Mouse (Mus musculus) left cerebral cortex, adult 9 months (tissue): ENCODE measurements around the gene Uspl1.
"Not testable (repeated sequence)": the region's sequence is repeated elsewhere in the genome, so short reads cannot be mapped to it uniquely, and the experiment has no call there.

Experiments used
- DNase-seq, 2 experiments: peaks; one replicate each; pipeline ENCODE4 v3.0.0; 2022; ENCODE audit warnings: low spot score in 2 of 2

The Uspl1 gene

DNA sequence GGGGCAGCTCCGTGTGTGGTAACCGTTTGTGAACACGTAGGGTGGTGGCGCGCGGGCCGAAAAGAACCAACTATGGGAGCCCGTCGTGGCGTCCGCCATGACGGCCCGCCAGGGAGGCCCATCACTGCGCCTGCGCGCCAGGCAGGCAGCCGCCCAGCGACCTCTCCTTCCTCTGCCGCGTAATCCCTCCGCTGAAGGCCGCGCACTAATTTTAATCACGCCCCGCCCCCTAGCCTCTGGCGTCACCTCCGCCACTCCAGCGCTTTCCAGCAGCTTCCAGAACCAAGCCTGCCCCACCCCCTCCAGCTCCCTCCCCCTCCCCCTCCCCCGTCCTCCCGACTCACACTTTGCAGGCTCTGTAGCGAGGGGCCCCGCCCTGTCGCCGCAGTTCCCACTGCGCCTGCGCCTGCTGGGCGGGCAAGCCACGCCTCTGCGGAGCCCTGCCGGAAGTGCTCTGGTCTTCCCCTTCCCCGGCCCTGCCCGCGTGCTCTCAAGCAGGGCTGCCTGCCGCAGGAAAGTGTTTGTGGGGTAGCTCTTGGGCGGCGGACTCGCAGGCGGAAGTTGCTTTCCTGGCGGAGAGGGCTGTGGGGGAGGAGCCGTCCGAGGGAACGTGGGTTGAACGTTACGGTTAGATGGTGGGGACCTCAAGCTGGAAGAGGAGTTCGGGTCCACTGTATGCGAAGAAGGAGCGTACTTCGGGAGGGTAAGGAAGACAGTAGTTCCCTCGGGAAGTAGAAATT is at the start of gene Uspl1, which contains the start of gene Hmgb1:
TSS of gene Uspl1 (plus strand) at position 247 of the 740 bp plus-strand sequence.
TSS of gene Hmgb1 (minus strand) at position 386 of the 740 bp plus-strand sequence.
- peak; percentile 98 to 99 for DNase-seq

- DNase-seq = no peak
Measured at GRCm38 (mm10) chr5:149134751-149135454, 49.2 kb upstream of the Uspl1 start.

GRCm38 (mm10) chr5:149135455-149136354 is 48.4 kb upstream of the Uspl1 start:
- no peak for DNase-seq

- DNase-seq = no peak
Measured at GRCm38 (mm10) chr5:149136933-149137365, 47.2 kb upstream of the Uspl1 start.

DNA sequence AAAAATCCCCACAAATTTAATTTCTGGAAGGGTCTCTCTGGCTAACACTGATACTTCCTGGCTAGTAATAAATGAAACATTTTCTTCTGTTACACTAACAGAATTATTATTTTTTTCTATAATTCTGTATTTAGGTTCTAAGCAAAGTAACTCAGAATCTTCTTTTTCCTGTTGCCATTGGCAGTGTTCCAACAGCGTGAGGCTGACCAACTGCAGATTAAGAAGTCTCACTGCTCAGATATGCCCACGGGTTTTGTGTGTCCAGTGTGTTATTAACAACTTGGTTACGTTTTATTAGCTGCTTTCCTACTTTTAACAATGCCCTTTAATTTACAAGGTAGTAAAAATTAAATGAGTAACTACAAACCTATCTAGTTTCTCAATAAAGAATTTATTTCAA is 46.7 kb upstream of the Uspl1 start:
- no peak for DNase-seq

DNA sequence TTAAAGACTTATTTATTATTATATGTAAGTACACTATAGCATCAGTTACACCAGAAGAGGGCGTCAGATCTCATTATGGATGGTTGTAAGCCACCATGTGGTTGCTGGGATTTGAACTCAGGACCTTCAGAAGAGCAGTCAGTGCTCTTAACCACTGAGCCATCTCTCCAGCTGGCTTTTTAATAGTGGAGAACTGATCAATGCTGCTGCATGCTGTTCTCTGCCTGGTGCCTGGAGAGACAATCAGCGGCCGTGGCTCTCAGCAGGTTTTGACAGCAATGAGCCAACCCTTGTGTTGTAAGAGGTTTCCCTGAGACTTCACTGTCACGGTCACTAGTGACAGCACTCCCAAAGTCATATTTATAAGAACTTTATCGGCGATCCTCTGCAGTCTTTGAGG is 46.1 kb upstream of the Uspl1 start:
- DNase-seq = not testable (repeated sequence)

GRCm38 (mm10) chr5:149140336-149140735 is 43.8 kb upstream of the Uspl1 start:
- DNase-seq = no peak

DNA sequence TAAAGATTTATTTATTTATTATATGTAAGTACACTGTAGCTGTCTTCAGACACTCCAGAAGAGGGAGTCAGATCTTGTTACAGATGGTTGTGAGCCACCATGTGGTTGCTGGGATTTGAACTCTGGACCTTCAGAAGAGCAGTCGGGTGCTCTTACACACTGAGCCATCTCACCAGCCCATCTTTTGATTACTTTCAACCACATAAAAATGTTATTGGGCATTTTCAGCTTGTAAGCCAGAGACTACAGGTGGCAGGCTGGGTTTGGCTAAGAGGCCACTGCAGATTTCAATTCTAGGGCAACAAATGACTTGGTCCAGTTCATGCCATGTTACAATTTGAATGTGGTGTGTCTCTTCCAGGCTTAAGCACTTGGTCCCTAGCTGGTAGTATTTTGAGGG is 43.0 kb upstream of the Uspl1 start:
- DNase-seq = not testable (repeated sequence)

DNA sequence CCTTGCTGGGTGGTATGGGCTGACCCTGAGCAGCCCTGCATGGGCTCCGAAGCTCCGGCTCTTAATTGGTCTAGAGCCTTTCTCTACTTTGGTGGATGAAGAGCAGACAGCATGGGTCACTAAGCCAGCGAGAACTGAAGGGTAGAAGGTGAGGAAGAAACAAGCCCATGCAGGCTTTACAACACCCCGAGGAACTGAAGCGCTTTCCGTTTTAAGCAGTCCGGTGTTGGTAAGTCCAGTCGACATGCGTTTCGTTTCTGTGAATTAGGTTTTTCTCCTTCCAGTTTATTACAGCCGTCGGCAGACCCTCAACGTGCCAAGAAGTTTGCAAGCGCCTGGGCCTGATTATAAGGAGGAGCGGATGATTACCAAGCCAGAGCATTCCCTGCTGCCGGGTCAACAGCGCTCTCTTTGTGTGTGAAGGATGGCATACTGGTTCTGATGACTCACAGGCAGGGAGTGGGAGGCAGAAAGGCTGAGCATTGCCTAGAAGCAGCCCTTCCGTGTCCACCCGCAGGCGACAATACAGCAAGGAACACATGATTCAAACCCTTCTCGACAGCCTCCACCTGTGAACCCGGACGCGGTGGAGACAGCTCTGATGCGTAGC is 40.3 kb upstream of the Uspl1 start:
- DNase-seq = peak; percentile 44 to 77

GRCm38 (mm10) chr5:149146691-149147090 is 37.5 kb upstream of the Uspl1 start:
- DNase-seq = no peak

DNA sequence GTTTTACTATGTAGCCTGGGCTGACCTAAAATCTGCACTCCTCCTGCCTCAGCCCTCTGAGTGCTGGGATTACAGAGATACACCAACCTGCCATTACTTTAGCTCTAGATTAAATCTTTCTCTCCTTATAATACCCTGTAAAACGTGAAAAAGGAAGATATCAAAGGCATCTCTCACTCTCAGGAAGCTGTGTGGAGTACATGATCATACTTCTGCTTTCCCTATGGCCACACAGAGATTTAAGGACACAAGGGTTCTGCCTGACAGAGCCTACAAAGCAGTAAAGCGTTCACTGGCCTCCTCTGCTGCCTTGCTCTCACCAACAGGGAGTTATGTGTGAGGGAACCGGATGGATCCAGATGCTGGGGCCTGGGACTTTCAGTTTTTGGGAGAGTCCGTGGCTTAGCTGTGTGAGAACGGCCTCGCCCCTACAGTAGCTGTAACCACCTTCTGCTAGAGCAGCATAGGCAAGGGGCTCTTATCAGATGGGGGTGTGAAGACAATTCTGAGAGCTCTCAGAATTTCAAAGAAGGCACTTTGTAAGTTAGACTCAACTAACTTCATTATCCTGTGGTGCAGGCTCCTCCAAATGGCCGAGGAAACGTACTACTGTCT is 36.7 kb upstream of the Uspl1 start:
- DNase-seq = no peak

DNA sequence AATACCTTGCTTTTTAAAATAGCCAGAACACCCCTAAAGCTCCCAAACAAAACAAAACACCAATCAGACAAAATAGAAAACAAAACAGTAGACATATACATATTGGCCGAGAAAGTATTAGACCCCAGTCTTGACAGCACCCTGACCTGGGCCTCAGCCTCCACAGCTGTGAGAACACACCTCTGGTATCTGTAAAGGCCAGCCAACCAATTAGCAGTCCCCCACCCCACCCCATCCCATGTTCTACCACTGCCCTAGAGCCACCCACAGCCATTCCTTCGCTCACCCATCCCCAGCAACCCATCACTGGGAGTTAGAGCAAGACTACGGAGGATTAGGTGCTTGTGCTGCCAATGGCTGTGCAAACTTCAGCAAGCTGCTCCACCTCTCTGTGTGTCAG is 33.3 kb upstream of the Uspl1 start:
- no peak for DNase-seq

DNA sequence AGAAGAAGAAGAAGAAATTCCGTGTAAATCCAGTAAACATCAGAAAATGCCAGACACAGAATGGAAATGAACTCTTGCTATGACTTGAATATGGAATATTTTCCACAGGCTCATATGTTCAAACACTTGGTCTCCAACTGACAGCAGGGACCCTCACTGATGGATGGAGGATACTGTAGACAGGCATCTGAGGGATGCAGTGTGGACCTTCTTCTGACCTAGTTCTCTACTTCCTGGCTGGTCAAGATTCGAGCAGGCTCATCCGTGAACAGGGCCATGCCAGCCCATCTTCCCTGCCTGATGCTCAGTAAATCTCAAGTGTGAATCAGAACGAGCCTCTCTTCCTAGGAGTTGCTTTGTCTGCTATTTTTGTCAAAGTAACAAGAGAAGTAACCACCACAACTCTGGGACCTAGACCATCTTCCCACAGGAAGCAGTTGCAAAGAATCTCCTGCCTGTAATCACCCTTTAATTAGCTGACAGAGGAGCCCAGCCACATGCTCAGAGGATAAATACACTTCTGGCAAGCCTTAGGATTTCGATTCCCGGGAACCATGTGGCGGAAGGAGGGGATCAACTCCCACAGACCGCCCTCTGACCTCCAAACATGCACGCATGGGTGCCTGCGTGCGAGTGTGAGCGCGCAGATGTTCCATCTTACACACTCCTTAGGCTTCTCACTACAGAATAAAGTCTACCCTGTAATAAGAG is 31.9 kb upstream of the Uspl1 start:
- no peak for DNase-seq

DNA sequence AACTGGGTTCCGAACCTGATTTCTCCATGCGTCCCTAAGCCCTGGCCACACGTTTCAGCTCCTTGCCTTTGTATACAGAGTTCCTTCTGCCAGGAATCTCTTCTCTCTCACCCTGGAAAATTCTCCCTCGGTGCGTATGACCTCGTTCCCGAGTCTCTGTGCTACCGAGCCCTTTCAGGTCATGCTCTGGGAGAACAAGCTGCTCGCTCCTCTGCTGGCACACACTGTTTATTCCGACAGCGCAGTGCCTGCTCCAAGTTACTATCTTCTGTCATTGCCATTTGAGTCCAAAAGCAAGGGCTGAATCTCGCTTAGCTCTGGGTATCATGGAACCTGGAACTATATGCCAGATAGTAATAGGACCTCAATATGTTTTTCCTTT is 31.4 kb upstream of the Uspl1 start:
- DNase-seq = no peak

DNA sequence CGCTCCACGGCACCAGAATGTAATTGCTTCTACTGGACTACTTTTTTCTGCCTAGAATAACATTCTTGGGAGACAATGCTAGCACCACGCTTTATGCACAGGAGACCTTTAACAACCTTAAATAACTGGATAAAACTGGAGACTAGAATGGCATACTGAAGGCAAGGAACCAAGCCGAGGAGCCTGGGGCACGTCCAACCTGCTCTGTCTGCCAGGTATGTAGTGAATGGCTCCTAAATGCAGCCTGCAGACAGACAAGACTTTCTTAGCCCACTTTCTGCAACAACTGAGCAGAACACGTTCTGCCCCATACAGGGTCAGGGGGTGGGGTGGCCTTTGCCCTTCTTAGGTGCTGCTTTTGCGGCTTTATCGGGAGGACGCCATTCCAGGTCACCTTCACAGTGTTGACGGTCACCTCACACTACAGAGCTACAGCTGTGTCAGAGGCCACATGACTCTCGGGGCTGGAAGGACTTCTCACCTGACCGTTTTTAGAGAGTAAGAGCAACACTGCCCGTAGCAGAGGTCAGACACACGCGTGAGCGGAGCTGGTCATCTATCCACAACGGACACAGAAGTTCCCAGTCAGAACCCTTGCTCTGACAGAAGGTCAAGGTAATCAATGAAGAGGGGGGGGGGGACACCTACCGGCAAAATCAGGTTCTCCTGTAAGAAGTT is 27.1 kb upstream of the Uspl1 start:
- DNase-seq = no peak

- DNase-seq = no peak
Measured at GRCm38 (mm10) chr5:149159021-149159420, 25.1 kb upstream of the Uspl1 start.

DNA sequence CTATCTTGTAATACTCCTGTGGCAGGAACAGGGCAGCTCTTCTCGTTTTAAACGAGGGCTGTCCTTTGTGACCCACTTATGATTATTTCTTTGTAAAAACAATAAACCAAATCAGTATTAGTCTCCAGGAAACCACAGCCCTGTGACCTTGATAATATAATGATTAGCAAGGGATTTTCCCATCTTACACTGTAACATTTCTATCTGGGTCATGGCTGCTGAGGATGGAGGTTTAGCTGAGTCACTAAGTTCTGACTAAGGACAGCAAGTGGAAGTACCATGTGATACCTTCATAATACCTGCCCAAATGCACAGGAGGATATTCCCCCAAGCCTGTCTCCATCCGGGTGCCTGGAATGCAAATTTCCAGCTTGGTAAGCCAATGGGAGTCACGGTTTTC is 23.7 kb upstream of the Uspl1 start:
- DNase-seq = no peak

DNA sequence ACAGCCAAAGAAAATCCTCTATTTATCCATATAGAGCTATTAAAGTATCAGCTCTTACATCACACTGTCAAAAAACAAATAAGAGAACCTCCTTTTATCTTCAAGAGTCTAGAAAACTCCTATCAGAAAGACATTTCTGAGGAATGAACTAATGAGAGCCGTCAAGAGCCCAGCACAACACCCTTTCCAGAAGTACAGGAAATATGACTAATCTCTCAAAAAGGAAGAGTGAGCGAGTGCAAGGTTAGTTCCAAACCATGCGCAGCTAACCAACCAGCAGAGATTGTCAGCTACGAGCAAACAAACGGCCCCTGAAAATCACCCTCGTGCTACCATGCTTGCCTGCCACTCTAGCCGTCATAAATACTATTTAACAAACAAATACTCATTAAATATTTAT is 21.3 kb upstream of the Uspl1 start:
- no peak for DNase-seq

DNA sequence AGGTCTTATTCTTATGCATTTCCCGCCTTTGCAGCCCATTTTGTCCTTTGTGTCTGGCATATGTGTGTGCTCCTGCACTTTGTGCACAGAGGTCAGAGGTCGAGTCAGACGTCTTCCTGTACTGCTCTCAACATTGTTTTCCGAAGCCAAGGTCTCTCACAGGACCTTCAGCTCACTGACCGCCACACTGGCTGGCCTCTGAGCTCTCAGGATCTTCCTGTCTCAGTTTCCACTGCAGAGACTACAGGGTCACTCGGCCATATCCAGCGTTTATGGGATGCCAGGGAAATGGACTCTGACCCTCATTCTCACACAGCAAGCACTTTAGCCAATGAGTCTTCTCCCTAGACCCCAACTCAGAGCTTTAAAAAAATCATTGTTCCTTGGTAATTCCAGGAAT is 19.3 kb upstream of the Uspl1 start:
- DNase-seq = no peak

GRCm38 (mm10) chr5:149166011-149166410 is 18.1 kb upstream of the Uspl1 start:
- no peak for DNase-seq
